Mouse (Mus musculus): ENCODE measurements around the gene Col6a1.
"Not testable (repeated sequence)": the region's sequence is repeated elsewhere in the genome, so short reads cannot be mapped to it uniquely, and the experiment has no call there.

The Col6a1 gene

DNA sequence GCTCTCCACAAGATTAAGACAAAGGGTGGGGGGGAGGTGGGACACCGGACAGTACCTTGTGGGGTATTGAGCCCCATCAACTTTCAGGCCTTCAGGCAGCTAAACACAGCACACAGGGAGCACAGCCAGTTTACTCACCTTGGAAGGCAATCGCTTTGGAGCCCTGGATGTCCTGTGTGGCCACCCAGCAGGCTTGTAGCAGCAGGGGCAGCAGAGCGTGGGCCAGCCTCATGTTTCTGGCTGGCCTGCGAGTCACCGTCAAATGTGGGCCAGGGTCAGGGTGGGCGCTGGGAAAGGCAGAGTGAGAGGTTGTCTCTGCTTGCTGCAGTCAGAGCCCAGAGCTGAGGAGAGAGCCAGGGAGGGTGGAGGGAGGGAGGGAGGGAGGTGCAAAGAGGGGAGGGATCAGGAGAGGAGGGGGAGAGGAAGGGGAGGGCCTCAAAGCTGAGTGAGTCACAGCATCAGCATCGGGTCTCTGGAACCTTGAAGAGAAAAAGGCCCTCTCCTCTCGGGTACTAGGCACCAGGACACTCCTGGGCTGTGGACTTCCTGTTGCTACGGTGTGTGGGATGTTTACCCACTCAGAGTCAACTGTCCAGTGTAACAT, at the start of gene Col6a1:
Col6a1 (minus strand) TSS at position 487 of the 604 bp plus-strand sequence.
- no peaks in the 10 kb centered on the region for H3K36me3 ChIP-seq (ENCODE audit: control insufficient read depth, insufficient read depth, low read length, poor library complexity, severe bottlenecking)
- H3K27me3 ChIP-seq (ENCODE audit: control insufficient read depth, insufficient read depth, low read length, poor library complexity, severe bottlenecking) = no peaks in the 10 kb centered on the region
- no peak for DNase-seq (ENCODE audit: low read depth, low spot score)

DNA sequence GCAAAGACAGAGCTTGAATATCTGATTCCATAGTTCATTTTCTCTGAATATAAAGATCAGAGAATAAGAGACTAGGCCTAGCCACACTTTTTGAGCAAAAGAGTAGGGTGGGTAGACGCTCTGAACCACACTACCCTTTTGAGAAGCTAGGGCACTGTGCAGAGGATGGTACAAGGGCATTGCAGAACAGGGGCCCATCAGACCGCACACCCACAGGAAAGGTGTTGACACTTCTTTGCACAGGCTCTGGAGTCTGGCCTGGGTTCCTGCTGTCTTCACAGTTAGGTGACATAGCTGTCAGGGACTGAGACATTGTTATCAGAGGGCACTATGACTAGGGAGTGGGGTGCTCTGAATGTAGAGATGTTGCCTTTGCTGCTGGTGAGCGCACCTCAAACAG, 45.7 kb upstream of the Col6a1 start:
- no peak for DNase-seq (ENCODE audit: low read depth, low spot score)
- Histone ChIP-seq H3K27me3 (ENCODE audit: control insufficient read depth, insufficient read depth, low read length, poor library complexity, severe bottlenecking) (no peaks in the 10 kb centered on the region), H3K36me3 (ENCODE audit: control insufficient read depth, insufficient read depth, low read length, poor library complexity, severe bottlenecking) (no peaks in the 10 kb centered on the region)

DNA sequence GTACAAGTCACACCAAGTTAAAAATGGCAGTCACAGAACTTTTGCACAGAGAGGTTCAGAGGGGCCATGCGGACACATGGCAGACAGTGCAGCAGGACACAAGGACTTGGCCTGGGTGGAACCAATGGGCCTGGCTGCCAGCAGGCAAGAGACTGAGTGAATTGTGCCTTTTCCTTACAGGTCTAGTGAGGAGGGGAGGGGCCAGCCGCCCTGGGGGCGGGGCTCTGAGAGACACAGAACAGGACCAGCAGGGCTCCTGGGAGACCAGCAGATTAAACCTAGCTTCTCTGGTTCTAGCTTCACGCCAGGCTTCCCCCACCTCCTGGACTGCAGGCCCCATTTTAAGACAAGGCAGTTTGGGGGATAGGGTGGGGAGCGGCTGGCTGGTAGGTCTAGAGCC, 45.1 kb upstream of the Col6a1 start:
- H3K36me3 ChIP-seq (ENCODE audit: control insufficient read depth, insufficient read depth, low read length, poor library complexity, severe bottlenecking) = no peaks in the 10 kb centered on the region
- no peaks in the 10 kb centered on the region for H3K27me3 ChIP-seq (ENCODE audit: control insufficient read depth, insufficient read depth, low read length, poor library complexity, severe bottlenecking)
- DNase-seq (ENCODE audit: low read depth, low spot score) = no peak

DNA sequence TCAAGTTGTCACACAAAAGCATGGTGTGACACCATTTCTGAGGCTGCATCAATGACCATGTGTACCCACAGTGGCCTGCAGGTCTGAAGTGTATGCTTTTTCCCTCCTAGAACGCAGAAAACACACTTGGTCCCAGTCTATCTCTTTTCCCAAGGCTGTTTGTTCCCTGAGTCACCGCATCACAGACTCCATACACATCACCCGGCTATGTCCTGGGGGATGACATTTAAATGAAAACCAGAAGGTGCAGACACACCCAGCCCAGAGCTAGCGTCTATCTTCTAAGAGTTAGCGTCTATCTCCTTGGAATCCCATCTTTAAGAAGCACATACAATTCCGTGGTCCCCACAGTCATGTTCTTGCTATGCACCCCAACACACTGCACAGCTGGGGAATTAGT, 43.6 kb upstream of the Col6a1 start:
- no peaks in the 10 kb centered on the region for H3K27me3 ChIP-seq (ENCODE audit: control insufficient read depth, insufficient read depth, low read length, poor library complexity, severe bottlenecking)
- H3K36me3 ChIP-seq (ENCODE audit: control insufficient read depth, insufficient read depth, low read length, poor library complexity, severe bottlenecking) = no peaks in the 10 kb centered on the region

DNA sequence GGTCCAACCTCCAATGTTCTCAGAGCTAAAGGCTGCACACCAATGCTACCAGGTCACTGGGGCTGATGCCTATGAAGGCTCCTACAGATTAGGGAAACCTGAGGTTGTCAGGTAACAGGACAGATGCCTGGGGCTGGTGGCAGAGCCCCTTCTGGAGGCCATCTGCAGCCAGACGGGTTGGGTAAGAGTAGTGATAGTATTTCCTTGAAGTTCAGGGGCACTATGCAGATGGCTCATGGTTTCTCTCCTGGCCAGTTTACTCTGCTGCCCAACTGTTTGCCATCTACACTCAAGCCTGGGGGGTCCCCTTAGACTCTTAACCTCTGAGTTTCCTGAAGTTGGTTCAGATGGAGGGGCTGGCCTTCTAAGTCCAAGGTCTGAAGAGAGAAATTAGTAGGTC, 40.2 kb upstream of the Col6a1 start:
- Histone ChIP-seq H3K36me3 (ENCODE audit: control insufficient read depth, insufficient read depth, low read length, poor library complexity, severe bottlenecking) (no peaks in the 10 kb centered on the region), H3K27me3 (ENCODE audit: control insufficient read depth, insufficient read depth, low read length, poor library complexity, severe bottlenecking) (no peaks in the 10 kb centered on the region)
- no peak for DNase-seq (ENCODE audit: low read depth, low spot score)

More for the DNA sequence above, 43.6 kb upstream of the Col6a1 start:
- no peak for DNase-seq (ENCODE audit: low read depth, low spot score)

DNA sequence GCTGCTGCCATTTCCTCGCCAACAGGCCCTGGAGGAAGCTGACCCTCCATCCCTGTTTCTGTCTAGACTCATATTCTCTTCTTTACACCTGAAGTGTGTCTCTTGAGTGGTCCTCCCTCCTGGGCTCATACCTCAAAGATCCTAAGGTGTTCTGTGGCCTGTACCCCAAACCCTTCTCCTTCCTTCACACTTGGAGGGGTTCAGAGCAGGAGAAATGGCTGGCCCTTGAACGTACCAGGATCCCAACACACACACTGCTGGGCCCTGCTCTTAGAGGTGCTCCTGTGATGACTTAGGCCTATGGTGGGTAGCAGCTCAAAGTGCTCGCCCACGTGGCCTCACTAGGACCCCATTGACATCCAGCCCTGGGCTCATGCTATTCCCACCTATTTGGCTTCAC, 39.0 kb upstream of the Col6a1 start:
- Histone ChIP-seq H3K36me3 (ENCODE audit: control insufficient read depth, insufficient read depth, low read length, poor library complexity, severe bottlenecking) (no peaks in the 10 kb centered on the region), H3K27me3 (ENCODE audit: control insufficient read depth, insufficient read depth, low read length, poor library complexity, severe bottlenecking) (no peaks in the 10 kb centered on the region)
- DNase-seq (ENCODE audit: low read depth, low spot score) = no peak

DNA sequence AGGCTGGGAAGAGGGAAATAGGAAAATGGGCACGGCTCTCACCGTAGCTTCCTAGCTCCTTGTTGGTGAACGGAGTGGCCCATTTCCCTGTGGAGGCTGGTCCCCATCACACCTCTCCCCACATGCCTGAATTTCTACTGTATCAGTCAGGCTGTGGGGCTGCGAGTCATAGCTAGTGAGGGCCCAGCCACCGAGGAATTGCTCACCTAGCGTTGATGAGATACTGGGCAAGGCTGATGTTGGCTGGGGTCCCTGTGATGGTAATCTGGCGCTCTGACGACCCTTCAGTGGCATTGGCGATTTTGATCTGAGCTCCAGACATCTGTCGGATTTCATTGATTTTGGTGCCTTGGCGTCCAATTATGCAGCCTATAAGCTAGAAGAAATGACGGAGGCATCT, 37.0 kb upstream of the Col6a1 start:
- no peaks in the 10 kb centered on the region for H3K36me3 ChIP-seq (ENCODE audit: control insufficient read depth, insufficient read depth, low read length, poor library complexity, severe bottlenecking)
- H3K27me3 ChIP-seq (ENCODE audit: control insufficient read depth, insufficient read depth, low read length, poor library complexity, severe bottlenecking) = no peaks in the 10 kb centered on the region
- DNase-seq (ENCODE audit: low read depth, low spot score) = no peak

DNA sequence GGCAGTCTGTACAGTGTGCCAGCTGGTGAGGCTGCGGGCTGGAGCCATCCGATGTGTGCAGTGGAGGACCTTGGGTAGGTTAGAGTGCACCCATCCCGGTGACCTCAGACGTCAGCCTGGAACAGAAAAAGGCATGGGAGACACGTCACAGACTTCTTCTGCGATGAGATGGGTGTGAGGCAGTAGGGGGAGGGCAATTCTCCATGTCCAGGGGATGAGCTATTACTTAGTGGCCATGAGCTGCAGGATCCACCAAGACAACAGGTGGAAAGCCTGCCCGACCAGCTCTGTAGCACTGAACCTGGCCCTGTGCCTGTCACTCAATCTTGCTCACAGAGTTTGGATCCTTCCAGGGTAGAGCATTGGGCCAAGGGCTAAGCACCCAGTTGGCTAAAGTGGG, 36.4 kb upstream of the Col6a1 start:
- DNase-seq (ENCODE audit: low read depth, low spot score) = no peak
- H3K27me3 ChIP-seq (ENCODE audit: control insufficient read depth, insufficient read depth, low read length, poor library complexity, severe bottlenecking) = no peaks in the 10 kb centered on the region

DNA sequence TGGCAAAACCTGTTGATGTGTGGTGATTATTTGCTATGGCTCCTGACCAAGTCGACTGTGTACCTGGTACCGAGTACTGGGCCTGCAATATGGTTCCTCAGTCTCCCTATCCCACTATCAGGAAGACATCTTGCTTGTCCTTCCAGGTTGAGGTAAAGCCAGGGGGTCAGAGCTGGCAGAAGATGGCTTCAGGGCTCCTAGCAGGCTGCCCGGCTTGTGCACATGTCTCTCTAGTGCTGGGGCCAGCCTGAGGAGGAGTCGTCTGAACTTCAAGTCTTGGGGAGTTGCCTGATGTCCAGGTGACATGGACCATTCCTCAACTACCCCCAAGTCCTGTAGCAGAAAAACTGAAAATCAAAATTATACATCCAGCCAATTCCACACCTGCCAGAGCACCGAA, 33.9 kb upstream of the Col6a1 start:
- DNase-seq (ENCODE audit: low read depth, low spot score) = no peak
- H3K36me3 ChIP-seq (ENCODE audit: control insufficient read depth, insufficient read depth, low read length, poor library complexity, severe bottlenecking) = no peaks in the 10 kb centered on the region
- no peaks in the 10 kb centered on the region for H3K27me3 ChIP-seq (ENCODE audit: control insufficient read depth, insufficient read depth, low read length, poor library complexity, severe bottlenecking)

More for the DNA sequence above, 36.4 kb upstream of the Col6a1 start:
- no peaks in the 10 kb centered on the region for H3K36me3 ChIP-seq (ENCODE audit: control insufficient read depth, insufficient read depth, low read length, poor library complexity, severe bottlenecking)

DNA sequence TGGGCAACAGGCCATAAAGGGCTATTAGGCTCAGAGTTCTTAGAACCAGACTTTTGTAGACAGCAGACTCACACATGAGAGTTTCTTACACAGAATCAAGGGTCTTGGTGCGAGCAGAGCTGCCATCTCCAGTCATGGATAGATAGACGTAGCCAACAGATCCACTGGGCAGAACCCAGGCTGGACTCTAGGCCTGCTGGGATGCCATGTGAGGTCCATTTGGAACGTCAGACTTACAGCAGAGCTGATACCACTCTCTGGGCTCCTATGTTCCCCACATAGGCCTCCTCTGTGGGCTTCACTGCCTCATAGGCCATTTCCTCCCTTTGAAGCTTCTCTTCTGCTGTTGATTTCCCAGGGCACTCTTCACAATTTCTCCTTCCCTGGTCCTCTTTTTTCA, 27.7 kb upstream of the Col6a1 start:
- no peaks in the 10 kb centered on the region for H3K36me3 ChIP-seq (ENCODE audit: control insufficient read depth, insufficient read depth, low read length, poor library complexity, severe bottlenecking)
- no peaks in the 10 kb centered on the region for H3K27me3 ChIP-seq (ENCODE audit: control insufficient read depth, insufficient read depth, low read length, poor library complexity, severe bottlenecking)
- no peak for DNase-seq (ENCODE audit: low read depth, low spot score)

DNA sequence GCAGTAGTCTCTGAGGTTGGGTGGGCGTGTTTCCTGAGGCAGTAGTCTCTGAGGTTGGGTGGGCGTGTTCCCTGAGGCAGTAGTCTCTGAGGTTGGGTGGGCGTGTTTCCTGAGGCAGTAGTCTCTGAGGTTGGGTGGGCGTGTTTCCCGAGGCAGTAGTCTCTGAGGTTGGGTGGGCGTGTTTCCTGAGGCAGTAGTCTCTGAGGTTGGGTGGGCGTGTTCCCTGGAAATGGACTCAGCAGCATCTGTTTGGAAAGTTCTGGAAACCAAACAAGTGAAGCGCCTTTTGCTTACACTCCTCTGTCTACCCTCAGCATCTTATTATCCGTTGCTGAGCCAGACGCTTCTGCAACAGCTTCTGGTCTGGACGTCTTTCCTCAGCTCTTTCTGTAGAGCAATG, 18.3 kb upstream of the Col6a1 start:
- DNase-seq (ENCODE audit: low read depth, low spot score); H3K36me3 ChIP-seq (ENCODE audit: control insufficient read depth, insufficient read depth, low read length, poor library complexity, severe bottlenecking); H3K27me3 ChIP-seq (ENCODE audit: control insufficient read depth, insufficient read depth, low read length, poor library complexity, severe bottlenecking): not testable (repeated sequence)

DNA sequence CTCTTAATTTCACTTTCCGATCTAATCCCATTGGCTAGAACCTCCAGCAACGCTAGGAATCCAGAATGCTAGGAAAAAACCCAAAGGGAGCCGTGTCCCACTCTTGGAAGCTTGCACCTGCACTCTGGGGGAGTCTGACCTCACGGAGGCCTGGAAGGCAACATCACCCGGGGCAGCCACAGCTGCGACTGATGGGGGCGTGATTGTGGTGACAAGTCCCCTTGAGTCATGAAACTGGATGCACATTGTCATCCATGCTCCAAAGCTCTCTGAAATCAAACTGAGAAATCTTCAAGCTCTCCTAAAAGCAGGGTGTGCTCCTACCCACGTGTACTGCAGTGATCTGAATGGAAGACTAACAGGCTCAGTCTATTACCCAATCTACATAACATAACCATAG, 10.8 kb upstream of the Col6a1 start:
- no peaks in the 10 kb centered on the region for H3K36me3 ChIP-seq (ENCODE audit: control insufficient read depth, insufficient read depth, low read length, poor library complexity, severe bottlenecking)
- DNase-seq (ENCODE audit: low read depth, low spot score) = no peak
- no peaks in the 10 kb centered on the region for H3K27me3 ChIP-seq (ENCODE audit: control insufficient read depth, insufficient read depth, low read length, poor library complexity, severe bottlenecking)

DNA sequence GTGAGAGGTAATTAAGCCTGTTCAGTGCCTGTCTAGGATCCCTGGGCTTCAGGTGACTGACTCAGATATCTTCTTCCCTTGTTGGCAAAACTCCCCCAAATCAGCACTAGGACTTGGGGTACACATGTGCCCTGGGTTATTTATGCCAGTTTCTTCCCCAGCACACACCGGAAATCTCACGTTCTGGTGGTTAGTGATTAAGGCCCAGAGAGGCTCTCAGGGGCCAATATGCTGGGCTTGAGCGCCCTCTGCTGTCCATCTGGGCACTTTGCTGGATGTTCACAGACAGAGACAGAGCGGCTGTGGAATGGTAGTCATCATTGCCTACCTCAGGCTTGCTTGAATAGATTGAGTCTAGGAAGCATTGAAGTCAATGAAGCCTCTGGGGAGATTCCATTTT, 9.0 kb upstream of the Col6a1 start:
- Histone ChIP-seq H3K27me3 (ENCODE audit: control insufficient read depth, insufficient read depth, low read length, poor library complexity, severe bottlenecking) (no peaks in the 10 kb centered on the region), H3K36me3 (ENCODE audit: control insufficient read depth, insufficient read depth, low read length, poor library complexity, severe bottlenecking) (no peaks in the 10 kb centered on the region)
- DNase-seq (ENCODE audit: low read depth, low spot score) = peak; percentile 71

DNA sequence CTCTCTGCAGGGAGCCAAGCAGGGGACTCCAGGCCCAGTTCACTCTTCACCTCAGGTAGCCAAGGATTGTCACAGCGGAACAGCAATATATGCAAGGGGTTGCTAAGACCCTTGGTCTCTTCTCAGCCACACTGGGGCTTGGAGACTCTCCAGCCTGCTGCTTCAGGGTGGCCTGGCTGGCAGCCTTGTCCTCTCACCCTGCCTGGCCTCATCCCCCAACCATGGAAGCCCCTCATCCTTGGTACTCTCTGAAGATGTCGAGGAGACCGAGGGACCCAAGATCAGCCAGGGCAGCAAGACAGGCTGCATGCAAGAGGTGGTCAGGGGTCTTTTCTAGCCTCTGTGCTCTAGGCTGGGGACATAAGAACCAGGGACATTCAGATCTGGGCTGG, 7.7 kb upstream of the Col6a1 start:
- no peak for DNase-seq (ENCODE audit: low read depth, low spot score)
- no peaks in the 10 kb centered on the region for H3K36me3 ChIP-seq (ENCODE audit: control insufficient read depth, insufficient read depth, low read length, poor library complexity, severe bottlenecking)

DNA sequence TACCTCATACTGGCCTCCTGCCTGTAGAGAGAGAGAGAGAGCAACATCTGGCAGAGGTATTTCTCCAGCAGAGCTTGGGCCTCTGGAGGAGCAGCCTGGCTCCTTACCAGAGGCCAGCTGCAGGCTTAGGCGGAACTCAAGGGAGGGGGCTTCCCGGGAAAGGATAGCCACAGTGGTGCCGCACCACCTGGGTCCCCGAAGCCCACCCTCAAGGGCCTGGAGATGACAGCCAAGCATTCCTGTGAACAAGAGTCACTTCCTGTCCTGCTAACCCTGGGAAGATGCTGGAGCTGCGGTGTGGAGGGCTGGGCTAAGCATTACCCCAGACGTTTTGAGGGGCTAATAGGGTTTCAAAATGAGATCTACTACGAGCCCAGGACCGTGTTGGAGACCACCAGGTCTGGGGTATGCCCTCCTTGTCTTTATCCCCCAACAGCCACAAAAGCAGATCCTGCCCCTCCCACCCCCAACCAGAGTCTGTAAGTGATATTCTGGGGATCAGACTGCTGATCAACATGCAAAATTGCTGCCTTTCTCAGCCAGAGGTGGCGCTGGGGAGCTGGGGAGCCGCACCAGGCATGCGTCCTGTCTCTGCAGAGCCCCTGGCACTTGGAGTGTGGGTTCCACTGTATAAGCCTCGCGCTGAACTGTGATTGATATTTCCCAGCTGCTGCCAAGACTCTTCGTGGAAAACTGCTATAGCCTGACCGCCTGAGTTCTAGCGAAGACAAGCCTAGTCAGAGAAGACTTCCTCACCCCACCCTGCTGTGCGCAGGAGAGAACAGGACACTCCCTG, 7.1 kb upstream of the Col6a1 start:
- DNase-seq (ENCODE audit: low read depth, low spot score) = no peak
- H3K36me3 ChIP-seq (ENCODE audit: control insufficient read depth, insufficient read depth, low read length, poor library complexity, severe bottlenecking) = no peaks in the 10 kb centered on the region
- no peaks in the 10 kb centered on the region for H3K27me3 ChIP-seq (ENCODE audit: control insufficient read depth, insufficient read depth, low read length, poor library complexity, severe bottlenecking)

More for the DNA sequence above, 7.7 kb upstream of the Col6a1 start:
- no peaks in the 10 kb centered on the region for H3K27me3 ChIP-seq (ENCODE audit: control insufficient read depth, insufficient read depth, low read length, poor library complexity, severe bottlenecking)

DNA sequence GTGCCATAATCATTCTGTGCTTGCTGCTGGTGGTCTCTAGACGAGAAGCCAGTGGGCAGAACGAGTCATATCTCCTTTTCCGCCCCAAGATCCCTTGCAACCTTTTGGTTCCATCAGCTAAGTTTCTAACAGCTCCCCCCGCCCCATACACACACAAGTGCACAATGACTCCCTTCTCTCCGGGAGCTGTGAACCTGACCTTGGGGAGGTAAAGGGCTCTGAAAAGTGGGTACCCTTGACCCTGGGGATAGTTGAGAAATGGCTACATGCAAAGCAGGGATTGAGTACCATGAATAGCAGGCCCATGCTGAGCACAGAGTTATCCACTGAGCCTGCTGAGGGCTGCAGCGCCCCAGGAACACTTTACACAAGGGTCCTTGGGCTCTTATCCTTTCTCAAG, 6.4 kb upstream of the Col6a1 start:
- Histone ChIP-seq H3K27me3 (ENCODE audit: control insufficient read depth, insufficient read depth, low read length, poor library complexity, severe bottlenecking) (no peaks in the 10 kb centered on the region), H3K36me3 (ENCODE audit: control insufficient read depth, insufficient read depth, low read length, poor library complexity, severe bottlenecking) (no peaks in the 10 kb centered on the region)
- DNase-seq (ENCODE audit: low read depth, low spot score) = no peak
